Mouse (Mus musculus): Measurements from ENCODE around the gene Prss41. TPM values are rescaled to one million over a fixed set of nuclear protein-coding genes. Genes with fewer than 3 reads are reported as not detected.

Prss41 gene
- polyA plus RNA-seq, 1 experiment = 3.4 TPM

GRCm38 (mm10) chr17:23815641-23816040 is 28.3 kb downstream of the Prss41 start:
- Histone ChIP-seq H3K4me3 (ENCODE audit: low read depth, low read length) (no peak overlapping the region), H3K4me1 (ENCODE audit: control insufficient read depth, insufficient read depth, insufficient read length, low read length) (no peaks in the 10 kb centered on the region), H3K27ac (ENCODE audit: insufficient read depth, low read depth, low read length) (no peak overlapping the region), H3K27me3 (ENCODE audit: control insufficient read depth, insufficient read depth, low read length) (no peaks in the 10 kb centered on the region), H3K36me3 (ENCODE audit: control insufficient read depth, insufficient read depth, low read length) (peaks cover 89% of the 10 kb centered on the region)
- 98% methylated on average over 16 of the region's 16 CpGs for WGBS
- TF ChIP-seq CTCF (IDR thresholded peaks at IDR 0.05; ENCODE audit: extremely low read depth, insufficient read length, insufficient replicate concordance, low read depth, low read length) (no peak), POLR2A (IDR thresholded peaks at IDR 0.05; ENCODE audit: low read depth, low read length) (no peak)

- Histone ChIP-seq H3K4me3 (ENCODE audit: low read depth, low read length) (no peak overlapping the region), H3K4me1 (ENCODE audit: control insufficient read depth, insufficient read depth, insufficient read length, low read length) (peaks cover 4% of the 10 kb centered on the region), H3K27ac (ENCODE audit: insufficient read depth, low read depth, low read length) (no peak overlapping the region), H3K36me3 (ENCODE audit: control insufficient read depth, insufficient read depth, low read length) (peaks cover 46% of the 10 kb centered on the region), H3K27me3 (ENCODE audit: control insufficient read depth, insufficient read depth, low read length) (no peaks in the 10 kb centered on the region)
- no peak for TF ChIP-seq POLR2A (IDR thresholded peaks at IDR 0.05; ENCODE audit: low read depth, low read length)
- 92% methylated on average over 3 of the region's 3 CpGs for WGBS
Observed at GRCm38 (mm10) chr17:23807918-23808317, 36.1 kb downstream of the Prss41 start.

DNA sequence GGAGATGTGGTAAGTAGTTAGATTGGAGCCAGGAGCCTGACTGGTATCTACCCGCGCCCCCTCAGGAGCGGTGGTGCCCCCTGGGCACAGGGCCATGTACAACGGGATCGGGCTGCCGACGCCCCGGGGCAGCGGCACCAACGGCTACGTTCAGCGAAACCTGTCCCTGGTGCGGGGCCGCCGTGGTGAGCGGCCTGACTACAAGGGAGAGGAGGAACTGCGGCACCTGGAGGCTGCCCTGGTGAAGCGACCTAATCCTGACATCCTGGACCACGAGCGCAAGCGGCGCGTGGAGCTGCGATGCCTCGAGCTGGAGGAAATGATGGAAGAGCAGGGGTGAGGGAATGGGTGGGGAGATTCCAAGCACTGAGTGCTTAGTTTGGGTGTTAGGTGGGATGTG is 37.1 kb downstream of the Prss41 start:
- Histone ChIP-seq H3K4me3 (ENCODE audit: low read depth, low read length) (peak overlapping the region; percentile 51), H3K4me1 (ENCODE audit: control insufficient read depth, insufficient read depth, insufficient read length, low read length) (peaks cover 4% of the 10 kb centered on the region), H3K27me3 (ENCODE audit: control insufficient read depth, insufficient read depth, low read length) (no peaks in the 10 kb centered on the region), H3K27ac (ENCODE audit: insufficient read depth, low read depth, low read length) (no peak overlapping the region), H3K36me3 (ENCODE audit: control insufficient read depth, insufficient read depth, low read length) (peaks cover 38% of the 10 kb centered on the region)
- no peak for TF ChIP-seq POLR2A (IDR thresholded peaks at IDR 0.05; ENCODE audit: low read depth, low read length)
- TF ChIP-seq CTCF (IDR thresholded peaks at IDR 0.05; ENCODE audit: extremely low read depth, insufficient read length, insufficient replicate concordance, low read depth, low read length) = peak; percentile 47; the same call in 1 of the 2 replicates
- 23% methylated on average over 25 of the region's 25 CpGs for WGBS

- under 1% methylated on average over 8 of the region's 8 CpGs for WGBS
- H3K27ac ChIP-seq (ENCODE audit: insufficient read depth, low read depth, low read length) = peak overlapping the region; percentile 75
- H3K4me3 ChIP-seq (ENCODE audit: low read depth, low read length) = peak overlapping the region; percentile 90
- TF ChIP-seq POLR2A (IDR thresholded peaks at IDR 0.05; ENCODE audit: low read depth, low read length) = no peak
- TF ChIP-seq CTCF (IDR thresholded peaks at IDR 0.05; ENCODE audit: extremely low read depth, insufficient read length, insufficient replicate concordance, low read depth, low read length) = no peak
- peaks cover 17% of the 10 kb centered on the region for H3K36me3 ChIP-seq (ENCODE audit: control insufficient read depth, insufficient read depth, low read length)
- H3K27me3 ChIP-seq (ENCODE audit: control insufficient read depth, insufficient read depth, low read length) = no peaks in the 10 kb centered on the region
- peaks cover 4% of the 10 kb centered on the region for H3K4me1 ChIP-seq (ENCODE audit: control insufficient read depth, insufficient read depth, insufficient read length, low read length)
Observed at GRCm38 (mm10) chr17:23804426-23805085, 39.4 kb downstream of the Prss41 start.

GRCm38 (mm10) chr17:23803366-23804041 is 40.5 kb downstream of the Prss41 start:
- peaks cover 4% of the 10 kb centered on the region for H3K4me1 ChIP-seq (ENCODE audit: control insufficient read depth, insufficient read depth, insufficient read length, low read length)
- peak overlapping the region; percentile 90 for H3K4me3 ChIP-seq (ENCODE audit: low read depth, low read length)
- peak overlapping the region; percentile 84 for H3K27ac ChIP-seq (ENCODE audit: insufficient read depth, low read depth, low read length)
- TF ChIP-seq CTCF (IDR thresholded peaks at IDR 0.05; ENCODE audit: extremely low read depth, insufficient read length, insufficient replicate concordance, low read depth, low read length) (no peak), POLR2A (IDR thresholded peaks at IDR 0.05; ENCODE audit: low read depth, low read length) (peak; percentile 11; the same call in 1 of the 2 replicates)
- H3K36me3 ChIP-seq (ENCODE audit: control insufficient read depth, insufficient read depth, low read length) = peaks cover 7% of the 10 kb centered on the region
- WGBS = under 1% methylated on average over 74 of the region's 83 CpGs
- no peaks in the 10 kb centered on the region for H3K27me3 ChIP-seq (ENCODE audit: control insufficient read depth, insufficient read depth, low read length)

GRCm38 (mm10) chr17:23802746-23803365 is 41.1 kb downstream of the Prss41 start:
- WGBS = under 1% methylated on average over 60 of the region's 60 CpGs
- H3K4me3 ChIP-seq (ENCODE audit: low read depth, low read length) = peak overlapping the region; percentile 90
- H3K27me3 ChIP-seq (ENCODE audit: control insufficient read depth, insufficient read depth, low read length) = no peaks in the 10 kb centered on the region
- H3K36me3 ChIP-seq (ENCODE audit: control insufficient read depth, insufficient read depth, low read length) = peaks cover 2% of the 10 kb centered on the region
- no peak for TF ChIP-seq CTCF (IDR thresholded peaks at IDR 0.05; ENCODE audit: extremely low read depth, insufficient read length, insufficient replicate concordance, low read depth, low read length)
- TF ChIP-seq POLR2A (IDR thresholded peaks at IDR 0.05; ENCODE audit: low read depth, low read length) = peak; percentile 56
- H3K4me1 ChIP-seq (ENCODE audit: control insufficient read depth, insufficient read depth, insufficient read length, low read length) = peaks cover 4% of the 10 kb centered on the region
- H3K27ac ChIP-seq (ENCODE audit: insufficient read depth, low read depth, low read length) = peak overlapping the region; percentile 84

- 94% methylated on average over 10 of the region's 10 CpGs for WGBS
- H3K4me3 ChIP-seq (ENCODE audit: low read depth, low read length) = no peak overlapping the region
- no peaks in the 10 kb centered on the region for H3K36me3 ChIP-seq (ENCODE audit: control insufficient read depth, insufficient read depth, low read length)
- no peak for TF ChIP-seq CTCF (IDR thresholded peaks at IDR 0.05; ENCODE audit: extremely low read depth, insufficient read length, insufficient replicate concordance, low read depth, low read length)
- TF ChIP-seq POLR2A (IDR thresholded peaks at IDR 0.05; ENCODE audit: low read depth, low read length) = no peak
- H3K4me1 ChIP-seq (ENCODE audit: control insufficient read depth, insufficient read depth, insufficient read length, low read length) = no peaks in the 10 kb centered on the region; the same call in 1 of the 2 replicates
- no peak overlapping the region for H3K27ac ChIP-seq (ENCODE audit: insufficient read depth, low read depth, low read length)
- no peaks in the 10 kb centered on the region for H3K27me3 ChIP-seq (ENCODE audit: control insufficient read depth, insufficient read depth, low read length)
Observed at GRCm38 (mm10) chr17:23801627-23802026, 42.3 kb downstream of the Prss41 start.

All from small intestine, adult 2 months (tissue).